Mouse (Mus musculus) MEL (cell line): ENCODE data around the gene Ccdc117.

Experiments
- CTCF ChIP-seq, 3 experiments: IDR thresholded peaks in 2 of 3; conservative IDR thresholded peaks in 1 of 3; 2 replicates each; pipeline ENCODE4 v1.5.1; 2011 to 2012; ENCODE audit warnings: low read length in 3 of 3, low read depth in 2 of 3, mild to moderate bottlenecking in 2 of 3, improper control_type of control experiment in 1 of 3, inconsistent platforms in 1 of 3, mixed read lengths in 1 of 3, moderate library complexity in 1 of 3; ENCODE audit not compliant: control insufficient read depth in 1 of 3, insufficient read depth in 1 of 3, poor library complexity in 1 of 3, severe bottlenecking in 1 of 3
- EP300 ChIP-seq, 2 experiments: IDR thresholded peaks; 2 replicates each; pipeline ENCODE4 v1.6.1; 2011; ENCODE audit warnings: improper control_type of control experiment in 2 of 2, low read length in 2 of 2, low read depth in 1 of 2, mild to moderate bottlenecking in 1 of 2
- GATA1 ChIP-seq: IDR thresholded peaks from 2 replicates; pipeline ENCODE4 v1.6.1; 2011; ENCODE audit warnings: low read depth, low read length, improper control_type of control experiment
- MAX ChIP-seq: IDR thresholded peaks from 2 replicates; pipeline ENCODE4 v1.6.1; 2011; ENCODE audit warnings: low read length, improper control_type of control experiment
- MYB ChIP-seq: IDR thresholded peaks from 2 replicates; pipeline ENCODE4 v1.6.1; 2011; ENCODE audit warnings: mild to moderate bottlenecking, low read depth, low read length, improper control_type of control experiment
- MYC ChIP-seq: IDR thresholded peaks from 2 replicates; pipeline ENCODE4 v1.6.1; 2011; ENCODE audit warnings: low read depth, mild to moderate bottlenecking, low read length, improper control_type of control experiment, moderate library complexity
- NELFE ChIP-seq: IDR thresholded peaks from 2 replicates; pipeline ENCODE4 v1.6.1; 2011; ENCODE audit warnings: low read depth, low read length, improper control_type of control experiment
- POLR2A ChIP-seq, 2 experiments: IDR thresholded peaks; 2 replicates each; pipeline ENCODE4 v1.6.1; 2011 to 2012; ENCODE audit warnings: low read length in 2 of 2, mild to moderate bottlenecking in 2 of 2, control low read depth in 1 of 2, improper control_type of control experiment in 1 of 2, low read depth in 1 of 2, moderate library complexity in 1 of 2; ENCODE audit not compliant: control insufficient read depth in 1 of 2, insufficient read depth in 1 of 2, poor library complexity in 1 of 2
- TAL1 ChIP-seq: IDR thresholded peaks from 2 replicates; pipeline ENCODE4 v1.6.1; 2012; ENCODE audit warnings: mild to moderate bottlenecking, inconsistent platforms, low read length, moderate library complexity, mixed read lengths
- TCF12 ChIP-seq: IDR thresholded peaks from 2 replicates; pipeline ENCODE4 v1.6.1; 2014; ENCODE audit warnings: low read depth, mild to moderate bottlenecking, inconsistent platforms, low read length, improper control_type of control experiment, moderate library complexity
- ZC3H11A ChIP-seq: IDR thresholded peaks from 2 replicates; pipeline ENCODE4 v1.6.1; 2012; ENCODE audit warnings: low read depth, mild to moderate bottlenecking, inconsistent platforms, low read length, improper control_type of control experiment
- ZKSCAN1 ChIP-seq: IDR thresholded peaks from 2 replicates; pipeline ENCODE4 v1.6.1; 2012; ENCODE audit warnings: low read depth, mild to moderate bottlenecking, inconsistent platforms, low read length, improper control_type of control experiment, moderate library complexity

- TF ChIP-seq CTCF (IDR thresholded peaks at IDR 0.05 in 2 of 3, conservative IDR thresholded peaks at IDR 0.05 in 1 of 3; ENCODE audit: control insufficient read depth in 1 of 3, insufficient read depth in 1 of 3, low read depth in 2 of 3, low read length in 3 of 3, poor library complexity in 1 of 3, severe bottlenecking in 1 of 3) (no peak), TCF12 (no peak), NELFE (no peak), EP300 (IDR thresholded peaks at IDR 0.05; ENCODE audit: low read depth in 1 of 2, low read length in 2 of 2) (no peak), POLR2A (IDR thresholded peaks at IDR 0.05; ENCODE audit: control insufficient read depth in 1 of 2, insufficient read depth in 1 of 2, low read depth in 1 of 2, low read length in 2 of 2, poor library complexity in 1 of 2) (no peak), TAL1 (no peak), MYB (no peak), GATA1 (no peak), ZC3H11A (no peak), ZKSCAN1 (no peak), MYC (no peak), MAX (no peak)
Measured at GRCm38 (mm10) chr11:5493869-5494268, 48.1 kb downstream of the Ccdc117 start.
